Mouse (Mus musculus): ENCODE data around the gene Rpl13a. TPM values are rescaled to one million over a fixed set of nuclear protein-coding genes. Genes with fewer than 3 reads are reported as not detected.

The Rpl13a gene
- polyA plus RNA-seq, 1 experiment from 2014 or later, result 1,469 TPM

DNA sequence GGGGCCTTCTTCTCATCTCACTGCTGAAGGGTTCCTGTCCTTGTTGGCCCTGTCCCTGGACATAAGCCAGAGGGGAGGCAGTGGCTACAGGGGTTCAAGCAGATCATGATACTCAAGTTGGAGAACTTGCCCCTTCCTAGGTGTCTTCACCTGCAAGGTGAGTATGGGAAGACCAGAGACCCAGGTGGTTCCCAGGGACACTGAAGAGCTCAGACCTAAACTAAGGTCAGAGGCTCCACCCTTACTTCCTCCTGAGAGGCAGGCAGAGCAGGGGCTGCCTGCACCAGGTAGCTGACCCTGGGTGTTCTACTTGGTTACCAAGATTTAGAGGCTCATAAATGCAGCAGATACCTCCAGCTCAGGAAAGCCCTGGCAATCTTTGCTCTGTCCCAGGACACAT lies 6.6 kb downstream of the Rpl13a start:
- H3K4me3 ChIP-seq (ENCODE audit: low read depth, low read length), result no peak overlapping the region
- DNase-seq (ENCODE audit: low spot score) (no peak), ATAC-seq (ENCODE audit: insufficient number of reproducible peaks, low FRiP score, low TSS enrichment, low read depth) (no peak)
- no peaks in the 10 kb centered on the region for H3K9me3 ChIP-seq (ENCODE audit: control insufficient read depth, low read length)
- H3K27me3 ChIP-seq (ENCODE audit: control insufficient read depth, insufficient read depth, low read length), result no peaks in the 10 kb centered on the region
- no peak overlapping the region for H3K4me2 ChIP-seq (ENCODE audit: low read depth, severe bottlenecking)
- H3K4me1 ChIP-seq (ENCODE audit: control insufficient read depth, insufficient read depth, low read length), result peaks cover 29% of the 10 kb centered on the region
- H3K9ac ChIP-seq (ENCODE audit: low read length), result no peak overlapping the region
- peaks cover 49% of the 10 kb centered on the region for H3K36me3 ChIP-seq (ENCODE audit: control insufficient read depth, insufficient read depth, low read length)
- H3K27ac ChIP-seq (replicated peaks; ENCODE audit: low read depth, low read length), result no peak overlapping the region

DNA sequence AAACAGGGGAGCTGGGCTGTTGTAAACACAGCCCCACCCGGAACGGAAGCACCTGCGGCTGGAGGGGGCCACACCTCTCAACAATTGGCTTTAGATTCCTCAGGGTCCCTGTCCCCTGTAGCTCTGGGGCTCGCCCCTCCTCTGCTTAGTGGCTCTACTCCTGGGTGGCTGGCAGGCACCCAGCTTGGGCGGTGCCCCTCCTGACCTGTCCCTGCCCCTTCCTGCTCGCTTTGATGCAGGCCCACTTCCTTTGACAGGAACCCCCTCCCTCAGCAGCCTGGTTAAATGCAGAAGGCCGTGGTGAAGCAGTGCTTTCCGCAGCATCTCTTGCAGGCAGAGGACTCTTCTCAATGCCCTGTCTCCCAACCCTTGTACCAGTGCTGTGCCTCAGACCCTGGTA lies 7.2 kb downstream of the Rpl13a start:
- Histone ChIP-seq H3K4me2 (ENCODE audit: low read depth, severe bottlenecking) (no peak overlapping the region), H3K4me1 (ENCODE audit: control insufficient read depth, insufficient read depth, low read length) (peaks cover 23% of the 10 kb centered on the region), H3K9me3 (ENCODE audit: control insufficient read depth, low read length) (no peaks in the 10 kb centered on the region), H3K4me3 (ENCODE audit: low read depth, low read length) (no peak overlapping the region), H3K27me3 (ENCODE audit: control insufficient read depth, insufficient read depth, low read length) (no peaks in the 10 kb centered on the region), H3K36me3 (ENCODE audit: control insufficient read depth, insufficient read depth, low read length) (peaks cover 44% of the 10 kb centered on the region), H3K27ac (replicated peaks; ENCODE audit: low read depth, low read length) (no peak overlapping the region), H3K9ac (ENCODE audit: low read length) (peak overlapping the region; percentile 27; the same call in 1 of the 2 replicates)
- WGBS, result 68% methylated on average over 8 of the region's 8 CpGs
- ATAC-seq (ENCODE audit: insufficient number of reproducible peaks, low FRiP score, low TSS enrichment, low read depth), result no peak
- no peak for DNase-seq (ENCODE audit: low spot score)

DNA sequence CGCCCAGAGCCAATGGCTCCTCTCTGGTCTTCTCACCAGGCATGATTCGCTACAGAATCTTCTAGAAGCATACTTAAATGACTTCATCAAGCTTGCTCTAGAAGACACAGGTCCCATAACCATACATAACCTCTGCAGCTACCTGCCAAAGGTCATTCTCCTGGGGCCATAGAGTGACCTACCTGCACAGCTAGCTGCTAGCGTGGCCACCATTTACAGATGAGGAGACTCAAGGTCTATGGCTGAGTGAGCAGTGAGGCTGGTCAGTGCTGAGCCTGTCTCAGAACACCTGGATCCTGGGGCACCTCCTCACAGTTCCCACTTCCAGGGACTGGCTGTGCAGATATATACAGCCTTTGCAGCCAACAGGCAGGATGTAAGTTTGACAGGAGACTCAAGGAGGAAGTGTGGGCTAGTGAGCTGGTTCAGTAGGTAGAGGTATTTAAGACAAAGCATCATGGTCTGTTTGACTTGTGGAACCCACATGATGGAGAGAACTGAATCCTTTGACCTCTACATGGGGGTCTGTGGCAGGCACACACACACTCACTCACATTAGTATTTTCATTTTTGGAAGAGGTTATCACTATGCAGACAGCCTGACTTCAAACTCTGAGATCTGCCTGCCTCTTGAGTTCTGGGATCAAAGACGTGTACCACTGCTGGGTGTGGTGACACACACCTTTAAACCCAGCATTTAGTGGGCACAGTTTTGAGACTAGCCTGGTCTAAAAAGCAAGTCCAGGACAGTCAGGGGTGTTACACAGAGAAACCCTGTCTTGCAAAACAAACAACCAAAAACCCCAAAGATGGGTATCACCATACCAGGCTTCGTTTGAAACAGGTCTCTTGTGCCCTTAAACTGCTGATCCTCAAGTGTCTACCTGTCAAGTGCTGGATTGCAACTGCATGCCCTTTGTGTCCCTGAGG lies 8.5 kb downstream of the Rpl13a start:
- 81% methylated on average over 5 of the region's 5 CpGs for WGBS
- H3K4me3 ChIP-seq (ENCODE audit: low read depth, low read length), result no peak overlapping the region
- ATAC-seq (ENCODE audit: insufficient number of reproducible peaks, low FRiP score, low TSS enrichment, low read depth) (no peak), DNase-seq (ENCODE audit: low spot score) (no peak)
- no peak overlapping the region for H3K4me2 ChIP-seq (ENCODE audit: low read depth, severe bottlenecking)
- no peak overlapping the region for H3K9ac ChIP-seq (ENCODE audit: low read length)
- H3K36me3 ChIP-seq (ENCODE audit: control insufficient read depth, insufficient read depth, low read length), result peaks cover 30% of the 10 kb centered on the region
- H3K9me3 ChIP-seq (ENCODE audit: control insufficient read depth, low read length), result no peaks in the 10 kb centered on the region
- peaks cover 11% of the 10 kb centered on the region for H3K4me1 ChIP-seq (ENCODE audit: control insufficient read depth, insufficient read depth, low read length)
- H3K27me3 ChIP-seq (ENCODE audit: control insufficient read depth, insufficient read depth, low read length), result no peaks in the 10 kb centered on the region
- 0 out of 2 replicates have a peak overlapping the region, but pooled peaks have one; percentile 36 for H3K27ac ChIP-seq (replicated peaks; ENCODE audit: low read depth, low read length)

DNA sequence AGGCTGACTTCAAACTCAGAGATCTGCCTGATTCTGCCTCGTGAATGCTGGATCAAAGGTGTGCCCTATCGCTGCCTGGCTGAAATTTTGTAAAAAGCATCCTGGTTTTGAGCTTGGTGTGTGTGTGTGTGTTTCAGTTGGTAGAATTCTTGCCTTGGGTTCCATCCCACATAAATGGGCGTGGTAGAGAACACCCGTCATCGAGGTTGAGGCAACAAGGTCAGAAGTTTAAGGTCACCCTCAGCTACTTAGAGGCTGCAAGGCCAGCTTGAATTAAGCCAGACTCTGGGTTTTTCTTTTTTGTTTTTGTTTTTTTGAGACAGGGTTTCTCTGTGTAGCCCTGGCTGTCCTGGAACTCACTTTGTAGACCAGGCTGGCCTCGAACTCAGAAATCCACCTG lies 10.2 kb downstream of the Rpl13a start:
- no peak overlapping the region for H3K9ac ChIP-seq (ENCODE audit: low read length)
- DNase-seq (ENCODE audit: low spot score), result no peak
- peaks cover 30% of the 10 kb centered on the region for H3K36me3 ChIP-seq (ENCODE audit: control insufficient read depth, insufficient read depth, low read length)
- no peak overlapping the region for H3K4me3 ChIP-seq (ENCODE audit: low read depth, low read length)
- H3K27me3 ChIP-seq (ENCODE audit: control insufficient read depth, insufficient read depth, low read length), result no peaks in the 10 kb centered on the region
- peaks cover 11% of the 10 kb centered on the region for H3K4me1 ChIP-seq (ENCODE audit: control insufficient read depth, insufficient read depth, low read length)
- H3K27ac ChIP-seq (replicated peaks; ENCODE audit: low read depth, low read length), result no peak overlapping the region
- H3K9me3 ChIP-seq (ENCODE audit: control insufficient read depth, low read length), result no peaks in the 10 kb centered on the region
- no peak overlapping the region for H3K4me2 ChIP-seq (ENCODE audit: low read depth, severe bottlenecking)
- WGBS, result 90% methylated on average over 6 of the region's 6 CpGs
- ATAC-seq (ENCODE audit: insufficient number of reproducible peaks, low FRiP score, low TSS enrichment, low read depth), result no peak

DNA sequence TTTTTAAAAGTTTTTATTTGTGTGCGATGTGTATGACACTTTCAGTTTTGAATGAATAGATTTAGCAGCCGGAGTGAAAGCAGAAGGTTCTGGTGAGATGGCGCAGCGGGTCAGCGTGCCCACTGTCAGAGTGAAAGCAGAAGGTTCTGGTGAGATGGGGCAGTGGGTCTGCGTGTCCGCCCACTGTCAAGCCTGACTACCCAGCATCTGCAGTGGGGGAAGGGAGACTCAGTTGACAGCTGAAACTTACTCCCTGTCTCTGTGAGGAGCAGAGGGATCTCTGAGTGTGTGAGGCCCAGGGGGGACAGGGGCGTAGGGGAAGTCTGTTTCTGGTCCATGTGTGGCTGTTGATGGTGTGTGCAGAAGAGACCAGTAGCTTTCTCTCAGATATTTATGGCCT lies 11.0 kb downstream of the Rpl13a start:
- DNase-seq (ENCODE audit: low spot score), result no peak
- Histone ChIP-seq H3K9me3 (ENCODE audit: control insufficient read depth, low read length) (no peaks in the 10 kb centered on the region), H3K27me3 (ENCODE audit: control insufficient read depth, insufficient read depth, low read length) (no peaks in the 10 kb centered on the region), H3K36me3 (ENCODE audit: control insufficient read depth, insufficient read depth, low read length) (peaks cover 24% of the 10 kb centered on the region), H3K4me3 (ENCODE audit: low read depth, low read length) (no peak overlapping the region), H3K4me1 (ENCODE audit: control insufficient read depth, insufficient read depth, low read length) (peaks cover 5% of the 10 kb centered on the region; the same call in 1 of the 2 replicates), H3K27ac (replicated peaks; ENCODE audit: low read depth, low read length) (no peak overlapping the region), H3K4me2 (ENCODE audit: low read depth, severe bottlenecking) (no peak overlapping the region), H3K9ac (ENCODE audit: low read length) (no peak overlapping the region)
- WGBS, result 86% methylated on average over 8 of the region's 8 CpGs
- no peak for ATAC-seq (ENCODE audit: insufficient number of reproducible peaks, low FRiP score, low TSS enrichment, low read depth)

DNA sequence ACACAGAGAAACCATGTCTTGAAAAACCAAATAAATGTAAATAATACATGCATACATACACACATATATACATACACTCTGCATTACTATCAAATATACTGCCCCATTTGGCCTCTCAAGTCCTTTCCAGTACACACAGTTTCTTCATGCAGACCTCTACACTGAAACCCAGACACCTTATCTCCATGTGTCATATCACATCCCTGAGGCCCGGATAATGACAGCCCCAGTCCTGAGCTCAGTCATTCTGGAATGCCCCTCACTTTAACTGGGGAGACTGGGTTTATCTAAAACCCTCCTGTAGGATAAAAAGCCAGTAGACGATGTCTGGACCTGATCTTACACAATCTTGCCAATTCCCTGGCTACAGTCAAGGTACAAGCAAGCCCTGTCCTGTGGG lies 15.1 kb downstream of the Rpl13a start:
- 92% methylated on average over 2 of the region's 2 CpGs for WGBS
- DNase-seq (ENCODE audit: low spot score) (no peak), ATAC-seq (ENCODE audit: insufficient number of reproducible peaks, low FRiP score, low TSS enrichment, low read depth) (no peak)
- H3K4me3 ChIP-seq (ENCODE audit: low read depth, low read length), result no peak overlapping the region
- H3K36me3 ChIP-seq (ENCODE audit: control insufficient read depth, insufficient read depth, low read length), result no peaks in the 10 kb centered on the region
- no peaks in the 10 kb centered on the region for H3K4me1 ChIP-seq (ENCODE audit: control insufficient read depth, insufficient read depth, low read length)
- no peak overlapping the region for H3K27ac ChIP-seq (replicated peaks; ENCODE audit: low read depth, low read length)
- H3K27me3 ChIP-seq (ENCODE audit: control insufficient read depth, insufficient read depth, low read length), result no peaks in the 10 kb centered on the region
- no peaks in the 10 kb centered on the region for H3K9me3 ChIP-seq (ENCODE audit: control insufficient read depth, low read length)
- H3K4me2 ChIP-seq (ENCODE audit: low read depth, severe bottlenecking), result no peak overlapping the region
- H3K9ac ChIP-seq (ENCODE audit: low read length), result no peak overlapping the region

DNA sequence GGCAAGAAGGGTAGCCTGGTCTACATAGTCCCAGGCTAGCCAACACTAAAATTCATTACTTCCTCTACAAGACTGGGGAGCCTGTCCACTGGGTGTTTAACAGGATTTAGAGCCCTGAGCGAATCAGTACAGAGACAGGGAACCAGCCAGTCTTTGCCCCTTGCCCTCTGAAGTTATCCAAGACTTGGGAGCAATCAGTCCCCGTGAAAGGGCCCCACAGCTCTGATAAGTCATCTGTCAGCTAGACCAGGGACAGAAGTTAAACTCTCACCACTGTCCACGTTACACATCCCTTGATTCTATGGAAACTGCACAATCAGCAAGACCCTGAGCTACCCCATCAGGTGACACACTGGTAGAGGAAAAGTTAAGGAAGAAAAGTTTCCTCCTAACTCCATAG lies 16.0 kb downstream of the Rpl13a start:
- no peak for DNase-seq (ENCODE audit: low spot score)
- Histone ChIP-seq H3K27me3 (ENCODE audit: control insufficient read depth, insufficient read depth, low read length) (no peaks in the 10 kb centered on the region), H3K27ac (replicated peaks; ENCODE audit: low read depth, low read length) (no peak overlapping the region), H3K4me3 (ENCODE audit: low read depth, low read length) (no peak overlapping the region), H3K9ac (ENCODE audit: low read length) (no peak overlapping the region), H3K4me2 (ENCODE audit: low read depth, severe bottlenecking) (no peak overlapping the region), H3K9me3 (ENCODE audit: control insufficient read depth, low read length) (no peaks in the 10 kb centered on the region), H3K36me3 (ENCODE audit: control insufficient read depth, insufficient read depth, low read length) (no peaks in the 10 kb centered on the region), H3K4me1 (ENCODE audit: control insufficient read depth, insufficient read depth, low read length) (no peaks in the 10 kb centered on the region)
- no peak for ATAC-seq (ENCODE audit: insufficient number of reproducible peaks, low FRiP score, low TSS enrichment, low read depth)
- 62% methylated on average over 3 of the region's 3 CpGs for WGBS

DNA sequence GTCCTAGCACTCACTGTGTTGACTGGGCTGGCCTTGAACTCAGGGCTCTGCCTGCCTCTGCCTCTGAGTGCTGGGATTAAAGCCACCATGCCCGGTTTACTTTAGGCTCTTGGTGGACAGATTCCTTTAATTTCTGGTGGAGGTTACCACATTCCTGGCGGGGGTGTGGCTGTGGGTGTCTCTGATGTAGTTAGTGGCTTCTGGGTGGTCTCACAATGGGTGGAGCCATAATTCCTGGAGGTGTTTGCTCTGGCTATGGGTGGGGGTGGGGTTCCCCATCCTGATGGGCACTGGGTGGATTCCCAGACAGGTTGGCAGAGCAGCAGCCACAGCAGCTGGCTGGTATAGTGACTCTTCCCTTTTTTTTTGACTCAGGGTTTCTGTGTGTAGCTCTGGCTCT lies 16.6 kb downstream of the Rpl13a start:
- no peak for ATAC-seq (ENCODE audit: insufficient number of reproducible peaks, low FRiP score, low TSS enrichment, low read depth)
- Histone ChIP-seq H3K9me3 (ENCODE audit: control insufficient read depth, low read length) (no peaks in the 10 kb centered on the region), H3K4me1 (ENCODE audit: control insufficient read depth, insufficient read depth, low read length) (no peaks in the 10 kb centered on the region), H3K27me3 (ENCODE audit: control insufficient read depth, insufficient read depth, low read length) (no peaks in the 10 kb centered on the region), H3K36me3 (ENCODE audit: control insufficient read depth, insufficient read depth, low read length) (no peaks in the 10 kb centered on the region), H3K9ac (ENCODE audit: low read length) (no peak overlapping the region), H3K27ac (replicated peaks; ENCODE audit: low read depth, low read length) (no peak overlapping the region), H3K4me3 (ENCODE audit: low read depth, low read length) (no peak overlapping the region), H3K4me2 (ENCODE audit: low read depth, severe bottlenecking) (no peak overlapping the region)
- WGBS, result 69% methylated on average over 2 of the region's 2 CpGs
- no peak for DNase-seq (ENCODE audit: low spot score)
